Mouse (Mus musculus) brain, embryonic 14.5 days (tissue): ENCODE data around the gene Stxbp3.

Experiments used
- CTCF ChIP-seq: fragments of 200-500 bp; IDR thresholded peaks from 2 replicates; pipeline ENCODE4 v1.5.1; 2012; ENCODE audit warnings: inconsistent platforms, mild to moderate bottlenecking, moderate library complexity, borderline replicate concordance; ENCODE audit not compliant: insufficient read depth, insufficient read length; ENCODE audit errors: extremely low read depth
- POLR2A ChIP-seq: fragments of 200-500 bp; IDR thresholded peaks from 2 replicates; pipeline ENCODE4 v1.6.1; 2012; ENCODE audit warnings: mild to moderate bottlenecking, inconsistent platforms, borderline replicate concordance; ENCODE audit not compliant: poor library complexity, insufficient read depth, insufficient read length, severe bottlenecking; ENCODE audit errors: extremely low read depth

GRCm38 (mm10) chr3:108865676-108866075, 25.4 kb upstream of the Stxbp3 start:
- TF ChIP-seq CTCF = no peak
- TF ChIP-seq POLR2A = no peak
